Mouse (Mus musculus) C2C12 (cell line): ENCODE results near the gene Gm47289.

ENCODE experiments used
- CTCF ChIP-seq: IDR thresholded peaks from one replicate; pipeline ENCODE4 v1.5.1; 2011; ENCODE audit not compliant: control insufficient read depth, insufficient read depth, insufficient read length
- MAX ChIP-seq: IDR thresholded peaks from one replicate; pipeline ENCODE4 v1.6.1; 2011; ENCODE audit warnings: mild to moderate bottlenecking, control low read depth
- MYOG ChIP-seq: IDR thresholded peaks from one replicate; pipeline ENCODE4 v1.6.1; 2011; ENCODE audit not compliant: control insufficient read depth, insufficient read length; ENCODE audit errors: extremely low read depth
- USF1 ChIP-seq: IDR thresholded peaks from one replicate; pipeline ENCODE4 v1.6.1; 2011; ENCODE audit warnings: low read depth, mild to moderate bottlenecking, control low read depth, moderate library complexity

DNA sequence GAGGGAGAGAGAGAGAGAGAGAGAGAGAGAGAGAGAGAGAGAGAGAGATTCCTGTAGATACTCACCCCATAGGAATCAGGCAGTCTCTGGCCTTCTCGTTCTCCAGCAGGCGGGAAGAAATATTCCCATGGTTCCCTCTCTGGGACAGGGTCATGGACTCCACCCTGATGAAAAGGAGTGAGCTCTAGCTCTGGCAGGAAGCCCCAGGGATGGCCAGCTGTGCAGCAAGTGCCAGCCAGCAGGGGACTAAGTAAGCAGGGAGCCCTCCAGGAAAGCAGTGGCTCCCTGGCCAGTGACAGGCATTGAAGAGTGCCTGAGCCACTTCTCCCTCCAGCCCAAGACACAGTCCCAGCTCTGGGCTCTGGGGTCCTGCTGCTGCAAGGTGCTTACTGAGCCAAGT is 7.2 kb upstream of the Gm47289 start:
- TF ChIP-seq MAX (no peak), CTCF (no peak), USF1 (no peak), MYOG (no peak)
